Mouse (Mus musculus) heart, embryonic 13.5 days (tissue): ENCODE results near the gene Glud1. TPM values are rescaled to one million over a fixed set of nuclear protein-coding genes. Genes with fewer than 3 reads are reported as not detected.

Source experiments
- ATAC-seq: fragments of 200-750 bp; cut with Nextera tagmentation; 2 replicates; pipeline ENCODE4 v1.8.0; 2017; ENCODE audit warnings: moderate TSS enrichment; ENCODE audit not compliant: insufficient number of reproducible peaks, low FRiP score, low TSS enrichment; ENCODE audit errors: extremely low read depth
- H3K27ac ChIP-seq: fragments of 300-500 bp; sonication (generic); replicated peaks from 2 replicates; pipeline ENCODE4 v1.5.1; 2015; ENCODE audit warnings: moderate library complexity, mild to moderate bottlenecking, inconsistent platforms
- H3K27me3 ChIP-seq: fragments of 300-500 bp; sonication (generic); replicated peaks from 2 replicates; pipeline ENCODE4 v1.6.1; 2015; ENCODE audit warnings: mild to moderate bottlenecking, inconsistent platforms
- H3K36me3 ChIP-seq: fragments of 300-500 bp; sonication (generic); 2 replicates; pipeline ENCODE4 v1.6.1; 2015; ENCODE audit warnings: mild to moderate bottlenecking, inconsistent platforms
- H3K4me1 ChIP-seq: fragments of 300-500 bp; sonication (generic); 2 replicates; pipeline ENCODE4 v1.6.1; 2015; ENCODE audit warnings: inconsistent platforms
- H3K4me2 ChIP-seq: fragments of 300-500 bp; sonication (generic); 2 replicates; pipeline ENCODE4 v1.6.1; 2015; ENCODE audit warnings: inconsistent platforms, mild to moderate bottlenecking, moderate library complexity
- H3K4me3 ChIP-seq: fragments of 300-500 bp; sonication (generic); 2 replicates; pipeline ENCODE4 v1.5.1; 2015; ENCODE audit warnings: moderate library complexity, mild to moderate bottlenecking, inconsistent platforms
- H3K9ac ChIP-seq: fragments of 300-500 bp; sonication (generic); 2 replicates; pipeline ENCODE4 v1.6.1; 2015; ENCODE audit warnings: inconsistent platforms, mild to moderate bottlenecking, moderate library complexity
- H3K9me3 ChIP-seq: fragments of 300-500 bp; sonication (generic); 2 replicates; pipeline ENCODE4 v1.6.1; 2016; ENCODE audit warnings: inconsistent platforms
- WGBS: fragments of 180-500 bp; shearing (Covaris S2); methylation state at CpG from one replicate; pipeline ENCODE4 v1.1.7; 2015; ENCODE audit warnings: mixed read lengths; 5-methylcytosine and 5-hydroxymethylcytosine counted together
- polyA plus RNA-seq: library from polyadenylated mRNA; unstranded; fragments of >200 nt; fragmentation: Nextera tagmentation; extraction: Ambion mirVana; gene quantifications from 2 replicates; pipeline ENCODE4 v1.2.1, GENCODE M21; 2015

Glud1 gene
- polyA plus RNA-seq, 1 experiment from 2014 or later: 56.0 TPM

DNA sequence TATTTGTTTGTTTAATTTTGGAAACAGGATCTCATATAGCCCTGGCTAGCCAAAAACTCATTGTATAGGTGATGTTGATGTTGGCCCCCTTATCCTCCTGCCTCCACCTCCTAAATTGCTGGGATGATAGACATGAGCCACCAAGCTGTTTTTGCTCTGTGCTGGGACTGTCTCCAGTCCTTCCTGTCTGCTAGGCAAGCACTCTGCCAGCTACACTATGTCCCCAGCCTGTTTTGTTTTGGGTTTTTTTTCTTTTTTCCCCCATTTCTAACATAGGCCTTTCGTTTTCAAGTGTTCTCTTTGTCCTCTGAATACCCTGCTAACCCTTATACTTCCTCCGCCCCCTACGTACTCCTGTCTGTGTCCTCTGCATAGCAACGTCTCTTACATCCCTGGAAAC lies 82.8 kb downstream of the Glud1 start:
- H3K4me2 ChIP-seq: no peak overlapping the region
- ATAC-seq: no peak
- H3K9me3 ChIP-seq: no peaks in the 10 kb centered on the region
- no peaks in the 10 kb centered on the region for H3K4me1 ChIP-seq
- no peaks in the 10 kb centered on the region for H3K27me3 ChIP-seq
- peaks cover 29% of the 10 kb centered on the region for H3K36me3 ChIP-seq
- H3K4me3 ChIP-seq: no peak overlapping the region
- no peak overlapping the region for H3K9ac ChIP-seq
- H3K27ac ChIP-seq: no peak overlapping the region
- 61% methylated on average over 4 of the region's 4 CpGs for WGBS

Other genes with a start within 250 kb of the Glud1 start
- gene Anxa8, start 224.7 kb upstream of the Glud1 start, polyA plus RNA-seq: 0.91 and 1.3 TPM in 2 replicates
- not detected in 2 replicates for gene A630023A22Rik, start 208.0 kb upstream of the Glud1 start, polyA plus RNA-seq
- 0.07 and 0.08 TPM in 2 replicates for gene Npy4r, start 158.2 kb upstream of the Glud1 start, polyA plus RNA-seq
- gene Gprin2, start 109.1 kb upstream of the Glud1 start, polyA plus RNA-seq: 0.08 and 0.28 TPM in 2 replicates
- 0.18 and 0.27 TPM in 2 replicates for gene Syt15, start 91.1 kb upstream of the Glud1 start, polyA plus RNA-seq
- 5.9 and 7.3 TPM in 2 replicates for gene Shld2, start 234 bp upstream of the Glud1 start, polyA plus RNA-seq
- gene Fam25c, start 44.7 kb downstream of the Glud1 start, polyA plus RNA-seq: not detected in 2 replicates
- gene Sncg, start 64.1 kb downstream of the Glud1 start, polyA plus RNA-seq: 2.9 and 3.2 TPM in 2 replicates
- gene Mmrn2, start 64.7 kb downstream of the Glud1 start, polyA plus RNA-seq: 29.2 and 30.8 TPM in 2 replicates
- 37.1 and 37.4 TPM in 2 replicates for gene Bmpr1a, start 192.6 kb downstream of the Glud1 start, polyA plus RNA-seq
- gene 9230112D13Rik, start 212.1 kb downstream of the Glud1 start, polyA plus RNA-seq: not detected in 2 replicates